Mouse (Mus musculus) MEL-GATA-1-ER (cell line): ENCODE data around the gene Scyl1.

Source experiments
- DNase-seq: peaks from one replicate; pipeline ENCODE4 v3.0.0-alpha.2; 2012; ENCODE audit warnings: low read depth; ENCODE audit errors: extremely low read depth

Gene Scyl1

GRCm38 (mm10) chr19:5743576-5743975, 27.6 kb downstream of the Scyl1 start:
- no peak for DNase-seq

DNA sequence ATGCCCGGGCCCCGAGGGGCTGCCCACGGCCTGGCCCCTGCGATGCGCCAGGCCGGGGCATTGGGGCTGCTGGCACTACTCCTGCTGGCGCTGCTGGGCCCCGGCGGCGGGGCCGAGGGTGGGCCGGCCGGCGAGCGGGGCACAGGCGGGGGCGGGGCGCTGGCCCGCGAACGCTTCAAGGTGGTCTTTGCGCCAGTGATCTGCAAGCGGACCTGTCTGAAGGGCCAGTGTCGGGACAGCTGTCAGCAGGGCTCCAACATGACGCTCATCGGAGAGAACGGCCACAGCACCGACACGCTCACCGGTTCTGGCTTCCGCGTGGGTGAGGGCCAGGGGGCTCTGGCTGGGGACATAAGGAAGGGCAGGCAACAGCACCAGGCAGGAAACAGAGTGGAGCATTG, 29.0 kb downstream of the Scyl1 start:
- DNase-seq, result no peak

DNA sequence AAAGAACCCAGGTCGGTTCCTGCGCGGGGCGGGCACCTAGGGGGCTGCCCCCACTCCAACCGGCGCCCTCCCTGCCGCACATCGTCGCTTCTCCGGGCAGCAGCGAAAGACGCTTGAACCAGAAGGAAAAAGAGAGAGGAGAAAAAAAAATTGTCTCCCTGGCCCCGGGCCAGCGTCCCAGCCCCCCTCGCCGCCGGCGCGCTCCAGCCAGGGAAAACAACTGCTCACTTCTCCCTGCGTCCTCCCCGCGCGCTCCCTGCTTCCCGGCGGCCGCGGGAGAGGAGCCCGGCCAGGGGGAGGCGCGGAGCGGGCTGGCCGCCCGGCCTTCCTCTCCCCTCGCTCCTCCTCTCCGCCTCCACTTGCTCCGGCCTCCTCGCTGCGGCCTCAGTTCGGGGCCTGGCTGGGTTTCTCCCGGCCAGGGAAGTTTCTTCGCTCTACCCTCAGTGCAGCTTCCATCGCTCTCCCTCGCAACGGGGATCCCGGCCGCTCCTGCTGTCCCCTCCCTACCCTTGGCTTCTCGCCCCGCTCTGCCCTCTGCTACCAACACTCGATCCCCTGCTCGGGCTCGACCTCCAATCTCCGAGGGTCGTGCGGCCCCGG, 29.5 kb downstream of the Scyl1 start:
- DNase-seq, result no peak

DNA sequence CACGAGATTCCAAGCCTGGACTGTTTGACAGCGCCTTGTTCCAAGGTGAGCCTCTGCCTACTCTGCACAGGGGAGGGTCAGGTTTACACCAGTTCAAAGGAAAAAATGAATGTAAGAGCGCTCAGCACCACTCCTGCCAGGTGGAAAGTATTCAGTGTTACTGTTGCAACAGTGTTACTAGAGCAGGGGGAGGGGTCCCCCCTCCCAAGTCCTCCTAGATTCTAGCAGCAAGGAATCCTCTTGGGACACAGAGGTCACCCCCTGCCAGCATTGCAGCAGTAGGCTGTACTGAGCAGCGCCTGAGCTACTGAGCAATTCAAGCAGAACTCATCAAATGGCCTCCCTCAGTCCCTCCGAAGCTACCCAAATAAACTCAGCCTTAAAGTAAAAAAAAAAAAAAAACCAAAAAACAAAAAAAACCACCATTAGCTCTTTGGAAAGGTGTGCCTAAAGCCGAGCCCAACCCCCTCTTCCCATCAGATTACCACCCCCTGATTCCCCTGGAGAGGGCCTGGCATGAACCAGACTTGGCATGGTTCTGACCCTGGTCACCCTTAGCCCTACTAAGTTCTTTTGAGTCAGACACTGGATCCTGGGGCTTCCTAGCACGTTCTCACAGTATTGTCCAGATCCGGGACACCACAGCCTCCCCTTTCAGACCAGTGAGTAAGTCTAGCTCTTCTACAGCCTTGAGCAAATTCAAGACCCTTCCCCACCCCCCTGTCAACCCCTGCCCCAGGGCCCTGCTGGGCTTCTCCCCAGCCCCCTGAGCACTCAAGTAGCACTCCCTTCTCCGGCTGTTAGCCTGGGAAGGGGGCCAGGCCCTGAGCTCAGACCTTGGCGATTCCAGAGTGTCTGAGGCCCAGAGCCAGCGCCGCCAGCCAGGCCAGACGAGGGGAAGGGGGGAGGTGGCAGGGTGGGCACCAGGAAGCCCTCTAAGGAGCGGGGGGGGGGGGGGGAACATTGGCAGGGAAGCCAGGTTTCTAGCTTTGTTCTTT, 30.6 kb downstream of the Scyl1 start, which contains the start of gene Ltbp3:
Gene Ltbp3, plus strand, starts transcription at position 585 of the 998 bp plus-strand sequence.
- no peak for DNase-seq

DNA sequence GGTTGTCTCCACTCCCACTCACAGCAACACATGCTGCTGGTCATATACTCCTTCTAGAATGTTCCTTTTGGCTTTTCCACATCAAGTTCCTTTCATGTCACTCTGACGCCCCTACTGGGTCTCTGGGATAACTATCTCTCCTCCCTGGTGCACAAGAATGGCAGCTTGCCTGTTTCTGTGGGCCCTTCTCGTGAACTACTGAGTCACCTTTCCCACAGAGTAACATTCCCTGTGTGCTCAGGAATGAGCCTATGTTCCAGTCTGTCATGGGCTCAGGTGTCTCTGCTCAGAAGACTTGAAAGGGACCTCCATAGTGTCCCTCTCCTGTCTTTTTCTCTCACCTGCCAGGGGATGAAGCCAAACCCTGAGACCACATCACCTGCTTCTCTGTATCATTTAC, 31.8 kb downstream of the Scyl1 start:
- no peak for DNase-seq

DNA sequence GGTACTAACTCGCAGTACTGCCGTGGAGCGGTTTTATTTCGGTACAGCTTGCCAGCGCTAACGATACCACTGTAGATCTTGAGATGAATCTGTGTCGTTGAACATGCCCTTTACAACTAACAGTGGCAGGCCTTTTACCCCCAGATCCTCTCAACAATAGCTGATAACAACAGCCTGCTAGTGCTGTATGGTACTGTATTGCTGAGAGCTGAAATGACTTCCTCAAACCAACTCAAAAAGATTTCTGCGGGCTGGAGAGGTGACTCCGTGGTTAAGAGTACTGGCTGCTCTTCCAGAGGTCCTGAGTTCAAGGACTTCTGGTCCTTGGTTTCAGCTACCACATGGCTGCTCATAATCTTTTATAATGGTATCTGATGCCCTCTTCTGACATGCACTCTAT, 36.9 kb downstream of the Scyl1 start:
- DNase-seq, result peak; percentile 52

GRCm38 (mm10) chr19:5731264-5731978, 39.8 kb downstream of the Scyl1 start:
- peak; percentile 86 for DNase-seq

- DNase-seq, result no peak
Observed at GRCm38 (mm10) chr19:5730314-5731186, 40.7 kb downstream of the Scyl1 start.

- DNase-seq, result peak; percentile 54
Observed at GRCm38 (mm10) chr19:5729444-5729815, 41.8 kb downstream of the Scyl1 start, which contains the start of gene Fam89b. Gene Fam89b (minus strand): TSS chr19:5729653.

- DNase-seq, result no peak
Observed at GRCm38 (mm10) chr19:5728631-5729443, 42.4 kb downstream of the Scyl1 start.

DNA sequence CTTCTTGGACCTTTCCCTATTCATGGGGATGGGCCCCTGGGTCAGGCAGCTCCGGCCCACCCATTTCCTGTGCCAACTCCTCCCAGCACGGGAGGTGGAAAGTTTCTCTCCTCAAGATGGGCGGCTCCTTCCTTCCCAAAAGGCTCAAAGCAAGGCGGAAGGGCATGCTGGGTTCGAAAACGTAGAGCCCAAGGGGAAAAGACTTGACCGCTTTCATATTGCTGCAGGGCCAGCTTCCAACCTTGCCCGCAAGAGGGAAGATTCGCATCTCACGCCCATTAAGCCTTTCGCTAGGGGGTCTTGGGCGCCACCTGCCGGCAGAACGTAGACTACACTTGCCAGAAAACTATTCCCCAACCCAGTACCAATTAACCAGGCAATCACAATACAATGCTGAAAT, 43.5 kb downstream of the Scyl1 start:
- DNase-seq, result peak; percentile 65

- peak; percentile 82 for DNase-seq
Observed at GRCm38 (mm10) chr19:5726961-5727578, 44.1 kb downstream of the Scyl1 start.

- no peak for DNase-seq
Observed at GRCm38 (mm10) chr19:5725767-5726515, 45.3 kb downstream of the Scyl1 start, which contains the start of gene Ehbp1l1. Gene Ehbp1l1 (minus strand): TSS chr19:5726317.

GRCm38 (mm10) chr19:5725029-5725707, 46.1 kb downstream of the Scyl1 start:
- peak; percentile 64 for DNase-seq

DNA sequence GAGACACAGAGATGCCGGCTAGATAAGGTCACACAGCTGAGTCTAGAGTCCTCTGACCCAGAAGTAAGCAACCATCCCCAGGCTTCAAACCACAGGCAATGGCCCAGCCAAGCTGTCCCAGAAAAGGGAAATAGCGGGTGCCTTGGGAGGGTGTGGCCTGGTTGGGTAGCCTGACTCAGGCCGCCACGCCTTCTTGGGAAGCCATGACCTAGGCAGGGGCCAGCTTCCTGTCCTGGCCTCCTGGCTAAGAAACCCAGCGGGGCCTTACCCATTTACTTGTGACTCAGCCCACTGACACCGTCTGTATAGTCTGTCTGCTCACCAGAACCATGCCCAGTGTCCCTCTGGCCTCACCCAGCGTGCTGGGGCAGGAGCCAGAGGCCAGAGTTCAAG, 46.7 kb downstream of the Scyl1 start:
- DNase-seq, result peak; percentile 77

DNA sequence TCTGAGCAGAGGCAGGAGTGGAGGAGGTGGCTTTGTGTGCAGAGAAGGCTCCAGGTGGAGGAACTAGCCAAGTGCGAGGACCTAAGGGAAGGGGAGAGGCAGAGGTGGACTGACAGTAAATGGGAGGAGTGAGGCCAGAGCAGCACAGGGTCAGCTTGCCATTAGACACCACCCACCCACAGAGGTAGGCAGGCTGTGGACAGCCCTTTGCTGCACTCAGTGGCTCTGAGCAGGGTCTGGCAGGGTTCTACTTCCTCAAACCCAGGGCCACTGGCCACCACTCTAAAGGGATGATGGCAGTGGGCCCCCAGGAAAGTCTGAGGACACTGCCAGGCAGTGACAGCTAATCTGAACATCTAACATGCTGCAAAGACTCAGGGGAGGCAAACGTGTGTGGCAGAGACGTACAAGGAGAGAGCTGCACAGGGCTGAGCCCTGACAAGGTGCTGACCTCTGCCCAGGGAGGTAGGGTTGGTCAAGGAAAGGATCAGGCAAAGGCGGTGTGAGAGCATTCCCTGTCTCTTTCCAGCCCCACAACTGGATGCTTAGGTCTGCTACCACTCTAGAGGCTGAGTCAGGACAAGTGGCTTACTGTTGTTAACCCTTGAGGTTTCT, 47.2 kb downstream of the Scyl1 start:
- DNase-seq, result no peak

DNA sequence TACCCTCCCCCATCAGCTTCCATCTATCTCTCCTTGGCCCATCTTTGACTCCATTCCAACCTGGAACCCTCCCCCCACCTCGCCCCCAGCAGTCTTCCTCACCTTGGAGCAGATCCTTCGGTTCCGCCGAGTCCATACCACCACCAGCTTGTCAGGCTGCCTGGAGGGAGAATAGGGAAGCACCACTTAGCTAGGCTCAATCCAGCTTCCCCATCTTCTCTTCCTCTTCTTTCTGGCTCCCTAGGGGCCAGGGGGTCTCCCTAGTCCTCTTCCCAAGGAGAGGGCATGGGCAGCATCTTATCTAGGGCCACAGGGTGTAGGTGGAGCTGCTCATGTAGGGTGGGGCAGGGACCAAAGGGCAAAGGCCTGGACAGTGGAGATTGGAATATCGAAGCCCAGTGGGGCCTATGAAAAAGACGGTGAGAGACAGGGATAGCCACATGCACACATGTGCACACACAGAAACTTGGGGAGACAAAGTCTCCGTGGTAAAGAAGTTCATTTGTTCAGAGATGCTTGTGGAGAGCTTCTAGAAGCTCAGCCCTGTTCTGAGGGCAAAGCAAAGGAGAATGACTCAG, 48.3 kb downstream of the Scyl1 start:
- DNase-seq, result peak; percentile 33
